Mouse (Mus musculus): Measurements from ENCODE around the gene Pros1. TPM values are rescaled to one million over a fixed set of nuclear protein-coding genes. Genes with fewer than 3 reads are reported as not detected.

Gene Pros1
- 15.9 and 16.8 TPM in 2 replicates for polyA plus RNA-seq (2012; rRNA removed; ENCODE audit: low replicate concordance)

DNA sequence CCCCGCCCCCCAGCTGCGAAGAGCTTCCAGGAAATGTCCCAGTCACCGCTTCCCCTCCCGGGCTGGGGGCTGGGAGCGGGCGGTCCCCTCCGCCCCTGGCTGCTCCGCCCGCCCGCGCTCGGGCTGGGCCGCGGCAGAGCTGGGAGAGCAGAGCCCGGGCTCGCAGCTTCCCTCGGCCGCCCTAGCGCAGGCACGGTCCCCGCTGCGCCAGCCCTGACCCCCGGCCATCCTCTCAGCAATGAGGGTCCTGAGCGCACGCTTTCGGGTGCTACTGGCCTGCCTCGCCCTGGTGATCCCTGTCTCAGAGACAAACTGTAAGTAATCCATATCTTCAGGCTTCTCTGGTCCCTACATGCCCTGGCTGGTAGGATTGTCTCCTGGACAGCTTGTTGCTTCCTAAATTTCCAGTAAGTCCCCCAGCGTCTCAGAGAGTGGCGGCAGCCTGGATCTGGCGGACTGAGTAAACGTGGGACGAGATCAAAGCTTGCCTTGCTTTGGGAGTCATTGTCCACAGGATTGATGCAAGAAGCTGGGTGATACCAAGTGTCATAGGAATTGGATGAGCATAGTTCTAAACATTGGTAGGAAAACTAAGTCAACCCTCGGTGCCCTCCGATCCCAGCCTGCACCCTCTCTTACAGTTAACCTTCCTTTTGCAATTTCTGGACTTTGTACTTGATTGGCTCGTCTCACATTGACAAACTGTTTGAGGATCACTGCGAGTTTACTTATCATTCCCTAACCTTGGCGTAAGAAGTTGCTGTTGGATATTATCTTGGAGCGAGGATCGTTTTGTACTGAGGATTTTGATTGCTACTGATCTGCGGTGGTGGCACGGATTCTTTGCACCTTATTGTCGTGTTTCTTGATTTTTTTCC is at the start of gene Pros1:
Pros1 (plus strand) TSS at position 117 of the 878 bp plus-strand sequence.

DNA sequence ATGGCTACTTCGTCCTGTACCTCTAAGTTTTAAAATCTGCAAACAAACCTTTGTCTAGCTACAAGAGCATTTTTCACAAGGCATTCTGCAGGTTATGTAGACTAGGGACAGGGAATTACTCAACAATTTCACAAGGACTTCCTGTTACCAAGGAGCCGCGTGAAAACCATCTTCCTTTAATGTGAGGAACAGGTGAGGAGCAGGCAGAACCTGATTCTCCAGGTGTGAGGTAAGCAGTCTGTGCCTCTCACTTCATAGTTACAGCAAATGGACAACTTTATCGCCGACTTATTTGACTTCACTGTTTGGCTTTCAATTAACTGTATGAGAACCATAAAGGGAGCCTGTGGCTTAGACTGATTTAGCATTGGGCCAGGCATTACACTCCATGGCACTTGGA is 39.6 kb upstream of the Pros1 start, which contains the start of gene Stx19:
Stx19 (plus strand) TSS at position 186 of the 400 bp plus-strand sequence.

DNA sequence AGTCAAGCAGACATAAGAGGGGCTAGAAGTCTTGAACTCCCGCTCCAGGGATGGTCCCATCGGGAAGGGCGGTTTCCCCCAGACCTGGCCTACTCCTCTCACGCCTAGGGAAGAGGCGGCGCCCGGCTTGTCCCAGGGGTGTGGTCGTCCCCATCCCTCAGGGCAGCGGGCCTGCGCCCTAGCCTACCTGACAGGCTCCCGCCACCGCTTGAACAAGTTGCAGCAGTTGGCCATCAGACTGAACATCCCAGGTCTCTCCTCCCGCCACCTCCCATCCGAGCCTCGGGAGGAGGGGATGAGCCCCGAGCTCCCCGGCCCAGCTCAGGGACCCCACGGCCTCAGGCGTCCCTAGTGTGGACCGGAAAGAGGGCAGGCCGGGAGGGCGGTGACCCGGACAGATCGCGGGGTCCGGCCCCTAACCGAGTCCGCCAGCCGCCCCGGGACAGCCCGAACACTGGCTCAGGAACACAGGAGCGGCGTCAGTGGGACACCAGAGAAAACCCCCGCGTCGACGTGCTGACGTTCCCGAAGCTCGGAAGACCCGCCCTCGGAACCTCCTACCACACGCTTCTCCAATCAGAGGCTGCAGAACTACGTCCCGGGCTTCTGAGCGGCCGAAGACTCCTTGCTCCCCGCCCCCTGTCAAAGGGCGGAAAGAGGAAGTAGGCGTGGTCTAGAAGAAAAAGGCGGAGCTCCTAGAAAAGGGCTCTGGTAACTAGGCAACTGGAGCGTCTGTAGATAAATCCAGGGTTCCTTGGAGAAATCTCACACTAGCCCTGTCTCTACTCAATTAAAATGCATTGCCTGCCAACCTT is 7.4 kb upstream of the Pros1 start, which contains the start of gene Arl13b:
Arl13b (minus strand) TSS at position 543 of the 815 bp plus-strand sequence.

Other genes with a start within 250 kb of the Pros1 start
- 6.3 and 6.6 TPM in 2 replicates for gene Nsun3, start 67.5 kb upstream of the Pros1 start, polyA plus RNA-seq (2012; rRNA removed; ENCODE audit: low replicate concordance)
- gene Stx19, start 39.6 kb upstream of the Pros1 start, polyA plus RNA-seq (2012; rRNA removed; ENCODE audit: low replicate concordance) = not detected in 2 replicates
- gene Arl13b, start 7.3 kb upstream of the Pros1 start, polyA plus RNA-seq (2012; rRNA removed; ENCODE audit: low replicate concordance) = 2.2 and 6.0 TPM in 2 replicates